In the genomic region with DNA sequence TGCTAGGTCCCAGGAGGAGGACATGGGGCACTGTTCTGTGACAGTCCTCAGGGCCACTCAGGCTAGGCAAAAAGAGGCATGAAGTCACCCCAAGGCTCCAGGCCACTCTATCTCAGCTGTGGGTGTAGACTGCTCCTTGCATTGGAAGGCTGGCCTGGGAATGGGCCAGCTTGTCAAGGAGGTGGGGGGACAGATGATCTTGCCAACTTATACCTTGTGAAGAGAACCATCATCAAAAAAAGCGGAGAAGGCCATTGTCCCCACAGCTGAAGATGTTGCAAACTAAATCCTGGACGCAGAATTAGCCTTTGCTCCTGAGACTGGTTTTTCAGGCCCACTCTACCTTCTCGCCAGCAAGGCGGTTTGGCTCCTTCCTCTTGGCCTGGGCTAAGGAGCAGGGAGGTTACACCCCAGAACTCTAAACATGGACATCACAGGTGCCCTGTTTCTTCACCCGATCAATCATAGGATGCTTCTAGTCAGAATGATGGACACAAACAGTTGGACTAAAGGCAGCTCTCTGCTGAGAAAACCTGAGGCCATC, we compare ENCODE assay signal across 30 mouse cellular contexts. TPM values are rescaled to one million over a fixed set of nuclear protein-coding genes. Genes with fewer than 3 reads are reported as not detected.
DNase-seq lines count a peak whose midpoint lies in the region; ATAC-seq and TF ChIP-seq lines count a peak whose summit lies in the region.
"Had no signal": no experiment of that assay in that cellular context is flagged by ENCODE, and none has a peak within 500 bp of the region (broad histone marks: within the 10 kb centered on the region; RNA-seq: fewer than 3 reads in every experiment).

No protein-coding gene starts in this region.

- no peak for ATAC-seq in hindbrain, postnatal 0 days
- no peak for ATAC-seq in hindbrain, embryonic 13.5 days (ENCODE audit: low FRiP score)
- ATAC-seq: forebrain, embryonic 13.5 days; forebrain, embryonic 16.5 days; intestine, postnatal 0 days; Patski had no signal

- TF ChIP-seq CTCF in hindbrain, postnatal 0 days (IDR thresholded peaks at IDR 0.05; ENCODE audit: low read depth) = no peak

- peak overlapping the region; percentile 86 for H3K27ac ChIP-seq in hindbrain, postnatal 0 days
- no peak overlapping the region for H3K27ac ChIP-seq in hindbrain, embryonic 13.5 days
- H3K27ac ChIP-seq: embryonic facial prominence, embryonic 12.5 days; embryonic facial prominence, embryonic 15.5 days; forebrain, embryonic 10.5 days; forebrain, embryonic 13.5 days; heart, embryonic 15.5 days; hindbrain, embryonic 10.5 days; hindbrain, embryonic 14.5 days had no signal

- peaks cover 15% of the 10 kb centered on the region for H3K4me1 ChIP-seq in hindbrain, postnatal 0 days (ENCODE audit: insufficient read depth, low read length)
- peaks cover 46% of the 10 kb centered on the region for H3K4me1 ChIP-seq in hindbrain, embryonic 13.5 days (replicated peaks)

- no peaks in the 10 kb centered on the region for H3K9me3 ChIP-seq in hindbrain, postnatal 0 days (ENCODE audit: low read length)
- no peaks in the 10 kb centered on the region for H3K9me3 ChIP-seq in hindbrain, embryonic 13.5 days
- H3K9me3 ChIP-seq: embryonic facial prominence, embryonic 12.5 days; embryonic facial prominence, embryonic 15.5 days; forebrain, embryonic 10.5 days; forebrain, embryonic 13.5 days; heart, embryonic 12.5 days; heart, embryonic 15.5 days; hindbrain, embryonic 10.5 days had no signal

- H3K9ac ChIP-seq in hindbrain, postnatal 0 days (replicated peaks; ENCODE audit: low read length) = no peak overlapping the region
- no peak overlapping the region for H3K9ac ChIP-seq in hindbrain, embryonic 13.5 days
- H3K9ac ChIP-seq: embryonic facial prominence, embryonic 12.5 days; embryonic facial prominence, embryonic 15.5 days; forebrain, embryonic 13.5 days; heart, embryonic 12.5 days; heart, embryonic 15.5 days; hindbrain, embryonic 14.5 days had no signal

- WGBS in hindbrain, postnatal 0 days = 91% methylated on average over 5 of the region's 5 CpGs
- WGBS in hindbrain, embryonic 13.5 days = 96% methylated on average over 5 of the region's 5 CpGs

- H3K4me2 ChIP-seq in hindbrain, postnatal 0 days (ENCODE audit: low read depth, low read length) = no peak overlapping the region
- H3K4me2 ChIP-seq in hindbrain, embryonic 13.5 days = no peak overlapping the region
- H3K4me2 ChIP-seq: embryonic facial prominence, embryonic 12.5 days; embryonic facial prominence, embryonic 15.5 days; forebrain, embryonic 13.5 days; heart, embryonic 12.5 days; heart, embryonic 15.5 days; hindbrain, embryonic 14.5 days had no signal

- peaks cover 35% of the 10 kb centered on the region for H3K36me3 ChIP-seq in hindbrain, postnatal 0 days (ENCODE audit: insufficient read depth, low read length)
- peaks cover 50% of the 10 kb centered on the region for H3K36me3 ChIP-seq in hindbrain, embryonic 13.5 days

- DNase-seq in cerebellum, adult 11-12 months = peak; percentile 61
- no peak for DNase-seq in cerebellum, postnatal 4 days (ENCODE audit: low spot score in 2 of 2)
- DNase-seq in hindbrain, postnatal 0 days (ENCODE audit: low spot score) = no peak
- peak; percentile 18 for DNase-seq in adipocyte (ENCODE audit: low spot score)
- DNase-seq in fat pad, adult 2 months (ENCODE audit: extremely low read depth, low read depth, low spot score) = peak; percentile 78
- DNase-seq in thymus, postnatal 36 days = no peak
- no peak for DNase-seq in right cerebral cortex, postnatal 14 days
- DNase-seq: adrenal gland, adult 2 months; adrenal gland, postnatal 14 days; B cell, adult 2 months; gastrocnemius, postnatal 14 days; heart, adult 18-20 months; heart, postnatal 10 days; heart, postnatal 36 days; kidney, adult 2 months had no signal

- H3K4me3 ChIP-seq in hindbrain, postnatal 0 days (ENCODE audit: low read length) = no peak overlapping the region
- H3K4me3 ChIP-seq in hindbrain, embryonic 13.5 days = no peak overlapping the region
- H3K4me3 ChIP-seq: embryonic facial prominence, embryonic 12.5 days; embryonic facial prominence, embryonic 15.5 days; erythroblast, embryonic 14.5 days; forebrain, embryonic 10.5 days; forebrain, embryonic 13.5 days; heart, embryonic 12.5 days; heart, embryonic 15.5 days; hindbrain, embryonic 10.5 days had no signal

- H3K27me3 ChIP-seq in hindbrain, postnatal 0 days (ENCODE audit: insufficient read depth, low read length) = no peaks in the 10 kb centered on the region
- no peaks in the 10 kb centered on the region for H3K27me3 ChIP-seq in hindbrain, embryonic 13.5 days
- H3K27me3 ChIP-seq: CH12.LX; forebrain, embryonic 13.5 days; Patski had no signal

RNA-seq across cellular contexts. Expression of gene Mapk8ip1, which starts 2.8 kb away (rescaled TPM):
- total RNA-seq in hindbrain, postnatal 0 days (2014; rRNA removed) = 361 and 373 TPM in 2 replicates
- polyA plus RNA-seq in hindbrain, postnatal 0 days (2015; fragmentation: Nextera tagmentation; extraction: Ambion mirVana) = 177 and 182 TPM in 2 replicates
- polyA plus RNA-seq in hindbrain, embryonic 13.5 days (2015; fragmentation: Nextera tagmentation; extraction: Ambion mirVana) = 111 and 112 TPM in 2 replicates

RNA-seq across cellular contexts. Expression of gene 1700029I15Rik, which starts 21.5 kb away (rescaled TPM):
- 1.6 and 1.8 TPM in 2 replicates for total RNA-seq in hindbrain, postnatal 0 days (2014; rRNA removed)
- 4.0 and 4.9 TPM in 2 replicates for polyA plus RNA-seq in hindbrain, postnatal 0 days (2015; fragmentation: Nextera tagmentation; extraction: Ambion mirVana)
- 6.3 and 6.9 TPM in 2 replicates for polyA plus RNA-seq in hindbrain, embryonic 13.5 days (2015; fragmentation: Nextera tagmentation; extraction: Ambion mirVana)

RNA-seq across cellular contexts. Expression of gene Large2, which starts 29.2 kb away (rescaled TPM):
- 0.11 and 0.16 TPM in 2 replicates for total RNA-seq in hindbrain, postnatal 0 days (2014; rRNA removed)
- polyA plus RNA-seq in hindbrain, postnatal 0 days (2015; fragmentation: Nextera tagmentation; extraction: Ambion mirVana) = 1.8 and 2.1 TPM in 2 replicates
- polyA plus RNA-seq in hindbrain, embryonic 13.5 days (2015; fragmentation: Nextera tagmentation; extraction: Ambion mirVana) = 1.6 and 2.4 TPM in 2 replicates
- total RNA-seq: heart, postnatal 36 days had no signal
- polyA plus RNA-seq: erythroblast, embryonic 14.5 days; G1E had no signal

RNA-seq across cellular contexts. Expression of gene Pex16, which starts 29.4 kb away (rescaled TPM):
- 27.8 and 35.2 TPM in 2 replicates for total RNA-seq in hindbrain, postnatal 0 days (2014; rRNA removed)
- 44.3 and 48.6 TPM in 2 replicates for polyA plus RNA-seq in hindbrain, postnatal 0 days (2015; fragmentation: Nextera tagmentation; extraction: Ambion mirVana)
- 35.7 and 35.8 TPM in 2 replicates for polyA plus RNA-seq in hindbrain, embryonic 13.5 days (2015; fragmentation: Nextera tagmentation; extraction: Ambion mirVana)

RNA-seq across cellular contexts. Expression of gene Cry2, which starts 30.0 kb away (rescaled TPM):
- total RNA-seq in hindbrain, postnatal 0 days (2014; rRNA removed) = 43.8 and 45.5 TPM in 2 replicates
- polyA plus RNA-seq in hindbrain, postnatal 0 days (2015; fragmentation: Nextera tagmentation; extraction: Ambion mirVana) = 50.6 and 52.0 TPM in 2 replicates
- 36.8 and 38.5 TPM in 2 replicates for polyA plus RNA-seq in hindbrain, embryonic 13.5 days (2015; fragmentation: Nextera tagmentation; extraction: Ambion mirVana)

Comparison
In these comparisons a context has a peak if more than half of its experiments do, and no peak if none do; other contexts are left out.
1. DNase-seq: peak in cerebellum, adult 11-12 months (single experiment), adipocyte (single experiment) and fat pad, adult 2 months (single experiment); none in cerebellum, postnatal 4 days (0 of 2), hindbrain, postnatal 0 days (single experiment), thymus, postnatal 36 days (0 of 2) and right cerebral cortex, postnatal 14 days (single experiment).